Comparison of ENCODE assay signal across 13 mouse cellular contexts in genomic region chr5:149584154-149584655, GRCm38 (mm10). TPM values are rescaled to one million over a fixed set of nuclear protein-coding genes. Genes with fewer than 3 reads are reported as not detected.
A peak's percentile ranks its signal among the peaks of the same experiment; 100 is the strongest.
DNase-seq lines count a peak whose midpoint lies in the region; ATAC-seq and TF ChIP-seq lines count a peak whose summit lies in the region.
"Had no signal": no experiment of that assay in that cellular context is flagged by ENCODE, and none has a peak within 500 bp of the region (broad histone marks: within the 10 kb centered on the region; RNA-seq: fewer than 3 reads in every experiment).

No protein-coding gene starts in this region.

- ATAC-seq in hindbrain, embryonic 16.5 days: peak; percentile 67
- ATAC-seq in hindbrain, embryonic 11.5 days (ENCODE audit: low FRiP score): no peak
- ATAC-seq in lung, embryonic 15.5 days (ENCODE audit: borderline replicate concordance, extremely low read depth, low FRiP score, low TSS enrichment): peak; percentile 65; the same call in 1 of the 2 replicates
- peak; percentile 47 for ATAC-seq in midbrain, embryonic 16.5 days
- ATAC-seq: Patski had no signal

- no peak overlapping the region for H3K4me3 ChIP-seq in hindbrain, embryonic 16.5 days (ENCODE audit: low read length)
- no peak overlapping the region for H3K4me3 ChIP-seq in hindbrain, embryonic 11.5 days (ENCODE audit: low read depth, low read length)
- H3K4me3 ChIP-seq in lung, embryonic 15.5 days: no peak overlapping the region
- H3K4me3 ChIP-seq in midbrain, embryonic 16.5 days (ENCODE audit: low read depth, low read length): no peak overlapping the region
- H3K4me3 ChIP-seq in cerebellum, adult 2 months (replicated peaks; ENCODE audit: insufficient read depth, low read depth, low read length): no peak overlapping the region
- H3K4me3 ChIP-seq: heart, embryonic 12.5 days; limb, embryonic 15.5 days had no signal

- no peak for TF ChIP-seq CTCF in cerebellum, adult 2 months (IDR thresholded peaks at IDR 0.05; ENCODE audit: borderline replicate concordance, insufficient read depth, low read depth, low read length)

- no peak overlapping the region for H3K9ac ChIP-seq in hindbrain, embryonic 16.5 days (ENCODE audit: low read depth, low read length)
- H3K9ac ChIP-seq in hindbrain, embryonic 11.5 days (ENCODE audit: low read depth, low read length): no peak overlapping the region
- H3K9ac ChIP-seq in lung, embryonic 15.5 days: no peak overlapping the region
- H3K9ac ChIP-seq in midbrain, embryonic 16.5 days (ENCODE audit: low read depth, low read length): no peak overlapping the region
- H3K9ac ChIP-seq: heart, embryonic 12.5 days; limb, embryonic 15.5 days had no signal

- H3K4me1 ChIP-seq in hindbrain, embryonic 16.5 days (ENCODE audit: control insufficient read depth, insufficient read depth, low read depth, low read length): no peaks in the 10 kb centered on the region
- no peaks in the 10 kb centered on the region for H3K4me1 ChIP-seq in hindbrain, embryonic 11.5 days (replicated peaks; ENCODE audit: control insufficient read depth, insufficient read depth, low read length)
- peaks cover 6% of the 10 kb centered on the region; the same call in 1 of the 2 replicates for H3K4me1 ChIP-seq in lung, embryonic 15.5 days
- H3K4me1 ChIP-seq in midbrain, embryonic 16.5 days (ENCODE audit: control insufficient read depth, insufficient read depth, low read length): peaks cover 2% of the 10 kb centered on the region; the same call in 1 of the 2 replicates
- no peaks in the 10 kb centered on the region for H3K4me1 ChIP-seq in cerebellum, adult 2 months (ENCODE audit: control insufficient read depth, insufficient read depth, low read length)

- H3K9me3 ChIP-seq in hindbrain, embryonic 16.5 days (ENCODE audit: control insufficient read depth, low read length): no peaks in the 10 kb centered on the region
- H3K9me3 ChIP-seq in hindbrain, embryonic 11.5 days (ENCODE audit: control insufficient read depth, low read length): no peaks in the 10 kb centered on the region
- no peaks in the 10 kb centered on the region for H3K9me3 ChIP-seq in lung, embryonic 15.5 days
- H3K9me3 ChIP-seq in midbrain, embryonic 16.5 days (replicated peaks; ENCODE audit: control insufficient read depth, low read length, poor library complexity, severe bottlenecking): no peaks in the 10 kb centered on the region
- H3K9me3 ChIP-seq: heart, embryonic 12.5 days; limb, embryonic 15.5 days had no signal

- 62% methylated on average over 8 of the region's 8 CpGs for WGBS in hindbrain, embryonic 16.5 days
- 75% methylated on average over 8 of the region's 8 CpGs for WGBS in hindbrain, embryonic 11.5 days
- WGBS in lung, embryonic 15.5 days: 34% methylated on average over 8 of the region's 8 CpGs
- WGBS in midbrain, embryonic 16.5 days: 63% methylated on average over 8 of the region's 8 CpGs
- 54% methylated on average over 8 of the region's 8 CpGs for WGBS in cerebellum, adult 2 months

- H3K27ac ChIP-seq in hindbrain, embryonic 16.5 days (ENCODE audit: low read depth, low read length): no peak overlapping the region
- H3K27ac ChIP-seq in hindbrain, embryonic 11.5 days (ENCODE audit: low read depth, low read length): no peak overlapping the region
- no peak overlapping the region for H3K27ac ChIP-seq in lung, embryonic 15.5 days
- H3K27ac ChIP-seq in midbrain, embryonic 16.5 days (ENCODE audit: low read length): peak overlapping the region; percentile 33; the same call in 1 of the 2 replicates
- no peak overlapping the region for H3K27ac ChIP-seq in cerebellum, adult 2 months (ENCODE audit: insufficient read depth, low read length)
- H3K27ac ChIP-seq: limb, embryonic 15.5 days had no signal

- TF ChIP-seq POLR2A in cerebellum, adult 2 months (IDR thresholded peaks at IDR 0.05; ENCODE audit: borderline replicate concordance, insufficient read depth, low read length): no peak

- no peak overlapping the region for H3K4me2 ChIP-seq in hindbrain, embryonic 16.5 days (ENCODE audit: low read length)
- H3K4me2 ChIP-seq in hindbrain, embryonic 11.5 days (replicated peaks; ENCODE audit: low read depth, low read length): no peak overlapping the region
- H3K4me2 ChIP-seq in lung, embryonic 15.5 days: no peak overlapping the region
- H3K4me2 ChIP-seq in midbrain, embryonic 16.5 days (ENCODE audit: low read length): no peak overlapping the region
- H3K4me2 ChIP-seq: heart, embryonic 12.5 days; limb, embryonic 15.5 days had no signal

- DNase-seq in hindbrain, embryonic 11.5 days (ENCODE audit: low spot score): no peak
- DNase-seq in retina, postnatal 1 day: peak; percentile 27
- no peak for DNase-seq in retina, embryonic 14.5 days (ENCODE audit: low spot score)
- DNase-seq in cerebellum, adult 2 months: no peak
- no peak for DNase-seq in left cerebral cortex, postnatal 36 days (ENCODE audit: low spot score in 2 of 2)
- DNase-seq: adrenal gland, adult 8-10 months; gastrocnemius, postnatal 25 days had no signal

- no peaks in the 10 kb centered on the region for H3K36me3 ChIP-seq in hindbrain, embryonic 16.5 days (ENCODE audit: control insufficient read depth, insufficient read depth, low read length)
- H3K36me3 ChIP-seq in hindbrain, embryonic 11.5 days (ENCODE audit: control insufficient read depth, insufficient read depth, low read length): no peaks in the 10 kb centered on the region
- H3K36me3 ChIP-seq in lung, embryonic 15.5 days: no peaks in the 10 kb centered on the region
- no peaks in the 10 kb centered on the region for H3K36me3 ChIP-seq in midbrain, embryonic 16.5 days (ENCODE audit: control insufficient read depth, insufficient read depth, low read length)
- H3K36me3 ChIP-seq: heart, embryonic 12.5 days; limb, embryonic 15.5 days had no signal

- intact Hi-C loops in left cerebral cortex, postnatal 36 days (cut with DNase I): no loop called here

- H3K27me3 ChIP-seq in hindbrain, embryonic 16.5 days (replicated peaks; ENCODE audit: control insufficient read depth, insufficient read depth, low read length): no peaks in the 10 kb centered on the region
- H3K27me3 ChIP-seq in hindbrain, embryonic 11.5 days (ENCODE audit: control insufficient read depth, insufficient read depth, low read length): no peaks in the 10 kb centered on the region
- no peaks in the 10 kb centered on the region for H3K27me3 ChIP-seq in lung, embryonic 15.5 days
- H3K27me3 ChIP-seq in midbrain, embryonic 16.5 days (ENCODE audit: control insufficient read depth, insufficient read depth, low read depth, low read length): no peaks in the 10 kb centered on the region
- no peaks in the 10 kb centered on the region for H3K27me3 ChIP-seq in cerebellum, adult 2 months (ENCODE audit: control insufficient read depth, insufficient read depth, low read length)
- H3K27me3 ChIP-seq: heart, embryonic 12.5 days; limb, embryonic 15.5 days; Patski had no signal

RNA-seq across cellular contexts. Expression of gene Hsph1, which starts 52.0 kb away (rescaled TPM):
- polyA plus RNA-seq in hindbrain, embryonic 16.5 days (2015; fragmentation: Nextera tagmentation; extraction: Ambion mirVana): 97.7 and 105 TPM in 2 replicates
- polyA plus RNA-seq in hindbrain, embryonic 11.5 days (2014; fragmentation: Nextera tagmentation; extraction: Ambion mirVana): 118 and 126 TPM in 2 replicates
- 52.7 and 55.0 TPM in 2 replicates for polyA plus RNA-seq in lung, embryonic 15.5 days (2015; fragmentation: Nextera tagmentation; extraction: Ambion mirVana)
- polyA plus RNA-seq in midbrain, embryonic 16.5 days (2015; fragmentation: Nextera tagmentation; extraction: Ambion mirVana): 103 and 128 TPM in 2 replicates
- polyA plus RNA-seq in cerebellum, adult 2 months (2012; rRNA removed): 111 and 124 TPM in 2 replicates
- 100 to 1,000 TPM; 322 to 355 TPM for total RNA-seq in left cerebral cortex, postnatal 36 days (2021)

RNA-seq across cellular contexts. Expression of gene Wdr95, which starts 55.7 kb away (rescaled TPM):
- 0.24 TPM in 2 replicates for polyA plus RNA-seq in hindbrain, embryonic 16.5 days (2015; fragmentation: Nextera tagmentation; extraction: Ambion mirVana)
- not detected in 2 replicates for polyA plus RNA-seq in hindbrain, embryonic 11.5 days (2014; fragmentation: Nextera tagmentation; extraction: Ambion mirVana)
- polyA plus RNA-seq in lung, embryonic 15.5 days (2015; fragmentation: Nextera tagmentation; extraction: Ambion mirVana): 0.08 and 0.26 TPM in 2 replicates
- 0.11 and 0.33 TPM in 2 replicates for polyA plus RNA-seq in midbrain, embryonic 16.5 days (2015; fragmentation: Nextera tagmentation; extraction: Ambion mirVana)
- polyA plus RNA-seq in cerebellum, adult 2 months (2012; rRNA removed): 0.24 and 0.29 TPM in 2 replicates
- 1 to 10 TPM in 1 of 2 experiments, under 1 TPM in 1; 0.91 to 1.7 TPM for total RNA-seq in left cerebral cortex, postnatal 36 days (2021)
- total RNA-seq: gastrocnemius, postnatal 25 days had no signal
